Mouse (Mus musculus) MEL (cell line): ENCODE data around the gene Me3.

Source experiments
- EP300 ChIP-seq, 2 experiments: IDR thresholded peaks; 2 replicates each; pipeline ENCODE4 v1.6.1; 2011; ENCODE audit warnings: improper control_type of control experiment in 2 of 2, low read length in 2 of 2, low read depth in 1 of 2, mild to moderate bottlenecking in 1 of 2
- ETS1 ChIP-seq: IDR thresholded peaks from 2 replicates; pipeline ENCODE4 v1.6.1; 2012; ENCODE audit warnings: low read depth, mild to moderate bottlenecking, inconsistent platforms, low read length, improper control_type of control experiment, moderate library complexity
- SMC3 ChIP-seq: IDR thresholded peaks from 2 replicates; pipeline ENCODE4 v1.6.1; 2011; ENCODE audit warnings: low read depth, low read length, improper control_type of control experiment
- TAL1 ChIP-seq: IDR thresholded peaks from 2 replicates; pipeline ENCODE4 v1.6.1; 2012; ENCODE audit warnings: mild to moderate bottlenecking, inconsistent platforms, low read length, moderate library complexity, mixed read lengths
- ZMIZ1 ChIP-seq: IDR thresholded peaks from 2 replicates; pipeline ENCODE4 v1.6.1; 2012; ENCODE audit warnings: low read depth, mild to moderate bottlenecking, inconsistent platforms, low read length, improper control_type of control experiment, moderate library complexity

GRCm38 (mm10) chr7:89809400-89809799 lies 177.2 kb downstream of the Me3 start:
- no peak for TF ChIP-seq ETS1
- no peak for TF ChIP-seq EP300 (IDR thresholded peaks at IDR 0.05; ENCODE audit: low read depth in 1 of 2, low read length in 2 of 2)
- no peak for TF ChIP-seq TAL1
- TF ChIP-seq SMC3: no peak
- TF ChIP-seq ZMIZ1: no peak
